Mouse (Mus musculus) lung, postnatal 0 days (tissue): ENCODE measurements at regions not wholly inside any gene's neighbourhood (a gene's known extent, or its start where the extent isn't known, plus 50 kb on each side); places are given as distances from the start of the nearest gene placed in this dataset.

ENCODE experiments used
- CTCF ChIP-seq: IDR thresholded peaks from 2 replicates; pipeline ENCODE4 v1.5.1; 2016; ENCODE audit warnings: antibody characterized with exemption, mild to moderate bottlenecking
- EP300 ChIP-seq: IDR thresholded peaks from 2 replicates; pipeline ENCODE4 v1.6.1; 2016; ENCODE audit warnings: antibody characterized with exemption, mild to moderate bottlenecking, control low read depth

- TF ChIP-seq CTCF (no peak), EP300 (no peak)
Measured at GRCm38 (mm10) chr13:38816296-38816695, 144.4 kb downstream of the Slc35b3 start.
